Mouse (Mus musculus) heart, postnatal 36 days (tissue): ENCODE results near the gene Lpxn. TPM values are rescaled to one million over a fixed set of nuclear protein-coding genes. Genes with fewer than 3 reads are reported as not detected.
A peak's percentile ranks its signal among the peaks of the same experiment; 100 is the strongest.

Experiments
- DNase-seq, 2 experiments: peaks; one replicate each; pipeline ENCODE4 v3.0.0; 2021 to 2022
- intact Hi-C: fragments of 180-260 bp; cut with DNase I; formaldehyde crosslinking; loops from one replicate; pipeline ENCODE4 v1.15.1; 2025
- total RNA-seq, 2 experiments: library from RNA; stranded (reverse); gene quantifications; 2 replicates each; pipeline ENCODE4 v1.2.3; 2021

The Lpxn gene
- total RNA-seq, result 1 to 10 TPM; 1.4 to 1.5 TPM

GRCm38 (mm10) chr19:12795511-12796327 is at the start of gene Lpxn, which contains the start of gene Zfp91:
Gene Lpxn, plus strand, starts transcription at chr19:12796193.
Gene Zfp91, minus strand, starts transcription at chr19:12796126.
- intact Hi-C loops, result loop anchor here (5.0 kb wide), 4 partner anchors 33 to 788 kb away; partner anchors contain the start of gene Gm4952

GRCm38 (mm10) chr19:12756286-12756685 is 39.7 kb upstream of the Lpxn start:
- DNase-seq, result no peak
- intact Hi-C loops, result no loop called here

More at GRCm38 (mm10) chr19:12795511-12796327, at the start of gene Lpxn, which contains the start of gene Zfp91:
- DNase-seq, result peak; percentile 89 to 94

GRCm38 (mm10) chr19:12758936-12759478 is 37.0 kb upstream of the Lpxn start:
- intact Hi-C loops, result no loop called here
- no peak for DNase-seq

GRCm38 (mm10) chr19:12759656-12760055 is 36.3 kb upstream of the Lpxn start:
- intact Hi-C loops, result loop anchor here (5.0 kb wide), 1 partner anchor 38 kb away; the partner anchor contains the start of genes Lpxn and Zfp91
- DNase-seq, result peak; percentile 32 to 45

GRCm38 (mm10) chr19:12762212-12763130 is 33.5 kb upstream of the Lpxn start:
- DNase-seq, result no peak
- intact Hi-C loops, result loop anchor here (5.0 kb wide), 1 partner anchor 35 kb away; the partner anchor contains the start of genes Lpxn and Zfp91

GRCm38 (mm10) chr19:12765308-12765707 is 30.7 kb upstream of the Lpxn start, which contains the start of gene Cntf:
Gene Cntf, minus strand, starts transcription at chr19:12765632.
- no peak for DNase-seq
- intact Hi-C loops, result no loop called here

- intact Hi-C loops, result no loop called here
- peak; percentile 40 to 42 for DNase-seq
Measured at GRCm38 (mm10) chr19:12770888-12771287, 25.1 kb upstream of the Lpxn start.

GRCm38 (mm10) chr19:12780437-12780836 is 15.6 kb upstream of the Lpxn start:
- intact Hi-C loops, result no loop called here
- DNase-seq, result no peak

- intact Hi-C loops, result no loop called here
- DNase-seq, result no peak
Measured at GRCm38 (mm10) chr19:12786803-12787395, 9.1 kb upstream of the Lpxn start.

GRCm38 (mm10) chr19:12787721-12788120 is 8.3 kb upstream of the Lpxn start:
- no peak for DNase-seq
- intact Hi-C loops, result no loop called here

GRCm38 (mm10) chr19:12792374-12792773 is 3.6 kb upstream of the Lpxn start:
- intact Hi-C loops, result no loop called here

GRCm38 (mm10) chr19:12794056-12795044 is 1.6 kb upstream of the Lpxn start:
- peak; percentile 94 to 96 for DNase-seq
- intact Hi-C loops, result loop anchor here (5.0 kb wide), 4 partner anchors 32 to 787 kb away; partner anchors contain the start of gene Gm4952

More at GRCm38 (mm10) chr19:12792374-12792773, 3.6 kb upstream of the Lpxn start:
- no peak for DNase-seq

GRCm38 (mm10) chr19:12795110-12795509 is 883 bp upstream of the Lpxn start:
- no peak for DNase-seq
- intact Hi-C loops, result loop anchor here (5.0 kb wide), 4 partner anchors 33 to 788 kb away; partner anchors contain the start of gene Gm4952

- intact Hi-C loops, result loop anchor here (5.0 kb wide), 4 partner anchors 34 to 789 kb away; partner anchors contain the start of gene Gm4952
Measured at GRCm38 (mm10) chr19:12796328-12796931, 437 bp downstream of the Lpxn start.

GRCm38 (mm10) chr19:12797071-12797470 is 1.1 kb downstream of the Lpxn start:
- intact Hi-C loops, result loop anchor here (5.0 kb wide), 4 partner anchors 35 to 790 kb away; partner anchors contain the start of gene Gm4952
- DNase-seq, result peak in 1 of 2 experiments; percentile 12

More at GRCm38 (mm10) chr19:12796328-12796931, 437 bp downstream of the Lpxn start:
- no peak for DNase-seq

GRCm38 (mm10) chr19:12798404-12798803 is 2.4 kb downstream of the Lpxn start:
- peak in 1 of 2 experiments; percentile 17 for DNase-seq
- intact Hi-C loops, result loop anchor here (2.0 to 5.0 kb wide), 5 partner anchors 36 to 791 kb away; partner anchors contain the start of gene Gm4952

GRCm38 (mm10) chr19:12799081-12799480 is 3.1 kb downstream of the Lpxn start:
- intact Hi-C loops, result loop anchor here (2.0 to 5.0 kb wide), 5 partner anchors 37 to 792 kb away; partner anchors contain the start of gene Gm4952

GRCm38 (mm10) chr19:12800621-12801020 is 4.6 kb downstream of the Lpxn start:
- intact Hi-C loops, result no loop called here
- DNase-seq, result no peak

More at GRCm38 (mm10) chr19:12799081-12799480, 3.1 kb downstream of the Lpxn start:
- no peak for DNase-seq
